Mouse (Mus musculus): ENCODE measurements around the gene Arrdc2.

Gene Arrdc2

GRCm38 (mm10) chr8:70839408-70840351 lies at the start of gene Arrdc2:
Gene Arrdc2 (minus strand): TSS chr8:70839720.
- DNase-seq (ENCODE audit: low read depth in 2 of 2, low spot score in 2 of 2) = peak; percentile 94

- DNase-seq (ENCODE audit: low read depth in 2 of 2, low spot score in 2 of 2) = no peak
Observed at GRCm38 (mm10) chr8:70887669-70888068, 48.1 kb upstream of the Arrdc2 start.

GRCm38 (mm10) chr8:70885612-70886011 lies 46.1 kb upstream of the Arrdc2 start:
- DNase-seq (ENCODE audit: low read depth in 2 of 2, low spot score in 2 of 2) = no peak

- DNase-seq (ENCODE audit: low read depth in 2 of 2, low spot score in 2 of 2) = no peak
Observed at GRCm38 (mm10) chr8:70884683-70885082, 45.2 kb upstream of the Arrdc2 start.

- DNase-seq (ENCODE audit: low read depth in 2 of 2, low spot score in 2 of 2) = no peak
Observed at GRCm38 (mm10) chr8:70884186-70884585, 44.7 kb upstream of the Arrdc2 start.

- no peak for DNase-seq (ENCODE audit: low read depth in 2 of 2, low spot score in 2 of 2)
Observed at GRCm38 (mm10) chr8:70880546-70880945, 41.0 kb upstream of the Arrdc2 start.

- no peak for DNase-seq (ENCODE audit: low read depth in 2 of 2, low spot score in 2 of 2)
Observed at GRCm38 (mm10) chr8:70880126-70880525, 40.6 kb upstream of the Arrdc2 start.

- no peak for DNase-seq (ENCODE audit: low read depth in 2 of 2, low spot score in 2 of 2)
Observed at GRCm38 (mm10) chr8:70879500-70879899, 40.0 kb upstream of the Arrdc2 start.

- DNase-seq (ENCODE audit: low read depth in 2 of 2, low spot score in 2 of 2) = no peak
Observed at GRCm38 (mm10) chr8:70878178-70878577, 38.7 kb upstream of the Arrdc2 start.

GRCm38 (mm10) chr8:70876382-70876781 lies 36.9 kb upstream of the Arrdc2 start:
- no peak for DNase-seq (ENCODE audit: low read depth in 2 of 2, low spot score in 2 of 2)

- DNase-seq (ENCODE audit: low read depth in 2 of 2, low spot score in 2 of 2) = no peak
Observed at GRCm38 (mm10) chr8:70874441-70874840, 34.9 kb upstream of the Arrdc2 start.

GRCm38 (mm10) chr8:70873364-70873985 lies 34.0 kb upstream of the Arrdc2 start, which contains the start of gene Ccdc124:
Gene Ccdc124 (minus strand): TSS chr8:70873935.
- DNase-seq (ENCODE audit: low read depth in 2 of 2, low spot score in 2 of 2) = peak; percentile 93 to 95

- DNase-seq (ENCODE audit: low read depth in 2 of 2, low spot score in 2 of 2) = no peak
Observed at GRCm38 (mm10) chr8:70872643-70873363, 33.3 kb upstream of the Arrdc2 start.

GRCm38 (mm10) chr8:70871195-70871807 lies 31.8 kb upstream of the Arrdc2 start:
- no peak for DNase-seq (ENCODE audit: low read depth in 2 of 2, low spot score in 2 of 2)

- peak; percentile 65 to 70 for DNase-seq (ENCODE audit: low read depth in 2 of 2, low spot score in 2 of 2)
Observed at GRCm38 (mm10) chr8:70869601-70870041, 30.1 kb upstream of the Arrdc2 start.

GRCm38 (mm10) chr8:70869199-70869571 lies 29.7 kb upstream of the Arrdc2 start:
- DNase-seq (ENCODE audit: low read depth in 2 of 2, low spot score in 2 of 2) = no peak

- DNase-seq (ENCODE audit: low read depth in 2 of 2, low spot score in 2 of 2) = no peak
Observed at GRCm38 (mm10) chr8:70868559-70869198, 29.2 kb upstream of the Arrdc2 start.

GRCm38 (mm10) chr8:70866566-70866965 lies 27.0 kb upstream of the Arrdc2 start:
- DNase-seq (ENCODE audit: low read depth in 2 of 2, low spot score in 2 of 2) = no peak

GRCm38 (mm10) chr8:70866001-70866520 lies 26.5 kb upstream of the Arrdc2 start:
- no peak for DNase-seq (ENCODE audit: low read depth in 2 of 2, low spot score in 2 of 2)

GRCm38 (mm10) chr8:70865350-70866000 lies 26.0 kb upstream of the Arrdc2 start:
- peak; percentile 99 for DNase-seq (ENCODE audit: low read depth in 2 of 2, low spot score in 2 of 2)

Measured in CD8-positive naive resting alpha-beta T cell, adult 2 months (primary cell).